Mouse (Mus musculus): ENCODE measurements around the gene Tia1.

- TF ChIP-seq GATA1 (IDR thresholded peaks at IDR 0.05; ENCODE audit: borderline replicate concordance, low read length) (no peak), FLI1 (IDR thresholded peaks at IDR 0.05; ENCODE audit: low read length) (no peak)
Measured at GRCm38 (mm10) chr6:86399995-86400394, 4.0 kb upstream of the Tia1 start.
